Mouse (Mus musculus): ENCODE measurements around the gene Nfe2l2. TPM values are rescaled to one million over a fixed set of nuclear protein-coding genes. Genes with fewer than 3 reads are reported as not detected.

The Nfe2l2 gene
- total RNA-seq, 2 experiments from 2014 or later = 63.5 to 64.6 TPM

DNA sequence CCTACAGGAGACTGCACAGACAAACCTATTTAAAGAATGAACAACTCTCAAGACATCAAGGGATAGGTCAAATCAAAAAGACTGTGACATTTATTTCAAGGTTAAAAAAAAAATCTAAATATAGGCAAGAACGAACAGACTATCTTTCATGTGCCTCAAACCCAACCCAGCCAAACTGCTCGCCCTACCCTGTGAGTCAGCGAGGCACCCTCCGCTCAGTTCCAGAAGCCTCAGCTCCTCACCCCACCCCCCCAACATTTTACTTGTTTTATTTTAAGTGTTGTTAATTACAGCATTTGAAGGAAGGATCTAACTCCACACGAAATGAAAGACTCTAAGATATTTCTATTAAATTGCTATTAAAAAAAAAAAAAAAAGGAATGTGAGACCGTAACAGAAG lies 73.0 kb downstream of the Nfe2l2 start:
- DNase-seq = no peak
- intact Hi-C loops (cut with DNase I) = no loop called here

DNA sequence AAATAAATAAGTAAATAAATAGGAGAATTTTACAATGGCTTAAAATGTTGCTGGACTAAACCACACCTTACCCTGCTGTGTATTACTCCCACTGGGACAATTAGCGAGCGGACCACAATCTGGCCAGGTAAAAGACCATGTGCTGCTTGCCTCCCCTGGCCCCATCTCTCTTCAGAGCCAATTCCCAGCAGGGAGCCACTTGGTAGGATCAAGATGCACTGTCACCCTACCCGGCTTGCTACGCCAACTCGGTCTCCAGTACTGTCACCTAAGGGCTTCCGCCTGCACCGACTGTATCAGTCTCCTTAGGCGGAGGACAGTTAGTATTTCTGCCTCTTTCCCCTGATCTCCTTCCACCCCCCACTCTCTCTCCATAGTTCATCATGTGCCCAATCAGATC lies 76.0 kb downstream of the Nfe2l2 start:
- DNase-seq = no peak
- intact Hi-C loops (cut with DNase I) = loop anchor here (10.0 kb wide), 1 partner anchor 436 kb away; no protein-coding TSS in a partner anchor

DNA sequence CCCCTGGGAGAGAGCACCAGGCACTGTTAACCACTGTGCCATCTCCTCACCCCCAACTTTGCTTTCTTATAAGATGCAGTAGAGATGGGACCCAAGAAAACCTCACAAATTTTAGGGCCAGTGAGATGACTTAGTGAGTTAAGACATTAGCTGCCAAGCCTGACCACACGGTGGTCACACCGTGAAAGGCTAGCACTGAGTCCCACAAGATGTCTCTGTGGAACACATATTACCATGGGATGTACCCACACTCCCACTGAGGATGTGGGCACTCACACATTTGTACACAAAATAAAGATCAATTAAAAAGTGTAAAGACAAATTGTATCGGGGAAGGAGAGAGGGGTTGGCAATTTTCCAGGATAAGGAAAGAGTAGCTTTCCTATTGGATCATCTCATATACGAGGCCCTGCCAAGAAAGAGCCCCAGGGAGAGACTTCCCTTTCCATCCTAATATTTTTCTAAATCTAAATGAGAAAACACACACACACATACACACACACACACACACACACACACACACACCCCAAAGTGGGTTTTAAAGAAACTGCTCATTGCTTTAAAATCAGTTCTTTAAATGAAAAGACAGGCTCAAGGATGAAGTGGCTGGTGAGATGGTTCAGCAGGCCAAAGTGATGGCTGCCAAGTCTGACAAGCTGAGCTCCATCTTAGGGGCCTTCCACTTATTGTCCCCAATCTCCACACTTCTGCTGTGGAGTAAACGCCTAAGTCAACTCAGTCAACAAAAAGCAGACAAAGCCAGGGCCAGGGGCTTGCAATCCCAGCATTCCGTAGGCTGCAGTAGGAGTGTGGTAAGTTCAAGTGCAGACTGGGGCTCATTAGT lies 77.6 kb downstream of the Nfe2l2 start:
- no peak for DNase-seq
- intact Hi-C loops (cut with DNase I) = loop anchor here (10.0 kb wide), 1 partner anchor 438 kb away; no protein-coding TSS in a partner anchor

Small RNA genes lying within 50 kb of the gene (microRNA-seq; reads per million reads assigned to microRNA genes)
- 0 reads per million in 2 experiments for gene Gm24574

Other genes starting within 250 kb of the Nfe2l2 start
- 100 to 1,000 TPM; 336 to 360 TPM for gene Hnrnpa3, start 45.4 kb downstream of the Nfe2l2 start, total RNA-seq (2021)
- gene Agps, start 127.5 kb upstream of the Nfe2l2 start, total RNA-seq (2021) = 10 to 100 TPM; 44.1 to 44.8 TPM
- 10 to 100 TPM; 13.6 to 14.9 TPM for gene Ttc30b, start 233.9 kb upstream of the Nfe2l2 start, total RNA-seq (2021)